9 mouse cellular contexts compared by ENCODE assay signal in genomic region chr10:83294746-83295145, GRCm38 (mm10). TPM values are rescaled to one million over a fixed set of nuclear protein-coding genes. Genes with fewer than 3 reads are reported as not detected.
DNase-seq lines count a peak whose midpoint lies in the region; ATAC-seq and TF ChIP-seq lines count a peak whose summit lies in the region.
"Had no signal": no experiment of that assay in that cellular context is flagged by ENCODE, and none has a peak within 500 bp of the region (broad histone marks: within the 10 kb centered on the region; RNA-seq: fewer than 3 reads in every experiment).

No protein-coding gene starts in this region.

- no peak overlapping the region for H3K4me2 ChIP-seq in forebrain, embryonic 14.5 days (ENCODE audit: low read length)
- H3K4me2 ChIP-seq in forebrain, embryonic 11.5 days (ENCODE audit: low read depth, low read length, severe bottlenecking) = no peak overlapping the region

- H3K36me3 ChIP-seq in forebrain, embryonic 14.5 days (ENCODE audit: control insufficient read depth, insufficient read depth, low read length) = no peaks in the 10 kb centered on the region
- no peaks in the 10 kb centered on the region for H3K36me3 ChIP-seq in forebrain, embryonic 11.5 days (ENCODE audit: control insufficient read depth, insufficient read depth, low read length)
- peaks cover 0 to 5% of the 10 kb centered on the region in 2 experiments; a peak in 2 of 4 replicates for H3K36me3 ChIP-seq in MEL (ENCODE audit: control insufficient read depth in 1 of 2, insufficient read depth in 2 of 2, low read length in 2 of 2)

- no peak overlapping the region for H3K4me3 ChIP-seq in forebrain, embryonic 14.5 days (ENCODE audit: low read depth, low read length)
- no peak overlapping the region for H3K4me3 ChIP-seq in forebrain, embryonic 11.5 days (ENCODE audit: low read depth, low read length)
- no peak overlapping the region for H3K4me3 ChIP-seq in left cerebral cortex, adult 2 months
- no peak overlapping the region for H3K4me3 ChIP-seq in MEL (ENCODE audit: control insufficient read depth in 1 of 2, insufficient read depth in 1 of 2, low read depth in 2 of 2, low read length in 2 of 2)

- TF ChIP-seq EP300 in MEL (IDR thresholded peaks at IDR 0.05; ENCODE audit: low read depth in 1 of 2, low read length in 2 of 2) = no peak

- TF ChIP-seq POLR2A in MEL (IDR thresholded peaks at IDR 0.05; ENCODE audit: control insufficient read depth in 1 of 2, insufficient read depth in 1 of 2, low read depth in 1 of 2, low read length in 2 of 2, poor library complexity in 1 of 2) = no peak

- peak; percentile 75 for DNase-seq in forebrain, embryonic 14.5 days (ENCODE audit: low spot score)
- no peak for DNase-seq in forebrain, embryonic 11.5 days (ENCODE audit: low spot score)
- peak in 1 of 2 experiments; percentile 31 for DNase-seq in left cerebral cortex, adult 2 months (ENCODE audit: extremely low spot score in 1 of 2, low spot score in 2 of 2)
- DNase-seq in left cerebral cortex, adult 9 months (ENCODE audit: low spot score in 2 of 2) = no peak
- no peak for DNase-seq in MEL (ENCODE audit: low read depth, low spot score)
- DNase-seq in kidney, postnatal 4 days = peak; percentile 38 to 40
- DNase-seq in yolk sac, embryonic 10.5 days (ENCODE audit: low spot score) = no peak

- 26% methylated on average over 9 of the region's 9 CpGs for WGBS in forebrain, embryonic 14.5 days
- WGBS in forebrain, embryonic 11.5 days = 45% methylated on average over 9 of the region's 9 CpGs

- no peaks in the 10 kb centered on the region for H3K27me3 ChIP-seq in forebrain, embryonic 14.5 days (replicated peaks; ENCODE audit: control insufficient read depth, insufficient read depth, low read length)
- H3K27me3 ChIP-seq in forebrain, embryonic 11.5 days (ENCODE audit: control insufficient read depth, insufficient read depth, low read length) = no peaks in the 10 kb centered on the region
- no peaks in the 10 kb centered on the region for H3K27me3 ChIP-seq in MEL (ENCODE audit: control insufficient read depth in 1 of 2, insufficient read depth in 2 of 2, low read length in 2 of 2)

- intact Hi-C loops in left cerebral cortex, adult 2 months (cut with DNase I) = loop anchor here (2.0 to 5.0 kb wide), 3 partner anchors 386 to 627 kb away; no protein-coding TSS in a partner anchor

- peak; percentile 69 for TF ChIP-seq CTCF in left cerebral cortex, adult 2 months (IDR thresholded peaks at IDR 0.05)
- TF ChIP-seq CTCF in MEL (IDR thresholded peaks at IDR 0.05 in 2 of 3, conservative IDR thresholded peaks at IDR 0.05 in 1 of 3; ENCODE audit: control insufficient read depth in 1 of 3, insufficient read depth in 1 of 3, low read depth in 2 of 3, low read length in 3 of 3, poor library complexity in 1 of 3, severe bottlenecking in 1 of 3) = peak in 2 of 3 experiments; percentile 27 to 28; a peak in 3 of 6 replicates

- H3K79me2 ChIP-seq in MEL (ENCODE audit: control insufficient read depth, insufficient read depth, low read length, poor library complexity) = no peaks in the 10 kb centered on the region

- H3K9me3 ChIP-seq in forebrain, embryonic 14.5 days (replicated peaks; ENCODE audit: control insufficient read depth, low read length) = no peaks in the 10 kb centered on the region
- H3K9me3 ChIP-seq in forebrain, embryonic 11.5 days (ENCODE audit: control insufficient read depth, low read length) = no peaks in the 10 kb centered on the region
- no peaks in the 10 kb centered on the region for H3K9me3 ChIP-seq in MEL (replicated peaks; ENCODE audit: insufficient read depth, low read length)

- peak; percentile 42 for TF ChIP-seq RAD21 in MEL (IDR thresholded peaks at IDR 0.05; ENCODE audit: low read depth, low read length)

- H3K27ac ChIP-seq in forebrain, embryonic 14.5 days (ENCODE audit: low read depth, low read length) = no peak overlapping the region
- H3K27ac ChIP-seq in forebrain, embryonic 11.5 days (ENCODE audit: low read depth, low read length) = no peak overlapping the region
- no peak overlapping the region for H3K27ac ChIP-seq in left cerebral cortex, adult 2 months
- no peak overlapping the region for H3K27ac ChIP-seq in MEL (ENCODE audit: control insufficient read depth, low read depth, low read length)

- no peak overlapping the region for H3K9ac ChIP-seq in forebrain, embryonic 14.5 days (ENCODE audit: low read length)
- no peak overlapping the region for H3K9ac ChIP-seq in forebrain, embryonic 11.5 days (ENCODE audit: low read length)
- no peak overlapping the region for H3K9ac ChIP-seq in MEL (ENCODE audit: control insufficient read depth, low read depth, low read length, poor library complexity, severe bottlenecking)

- H3K4me1 ChIP-seq in forebrain, embryonic 14.5 days (ENCODE audit: control insufficient read depth, insufficient read depth, low read length) = no peaks in the 10 kb centered on the region
- no peaks in the 10 kb centered on the region for H3K4me1 ChIP-seq in forebrain, embryonic 11.5 days (replicated peaks; ENCODE audit: control insufficient read depth, insufficient read depth, low read length)
- peaks cover 0 to 3% of the 10 kb centered on the region in 2 experiments; a peak in 1 of 4 replicates for H3K4me1 ChIP-seq in MEL (ENCODE audit: control insufficient read depth in 1 of 2, insufficient read depth in 2 of 2, low read length in 2 of 2)

- ATAC-seq in forebrain, embryonic 14.5 days = no peak
- no peak for ATAC-seq in forebrain, embryonic 11.5 days (replicated peaks; ENCODE audit: low FRiP score)
- ATAC-seq in megakaryocyte progenitor cell, adult 5-6 weeks (replicated peaks; ENCODE audit: poor library complexity) = no peak

TF ChIP-seq in MEL, 35 proteins besides CTCF, POLR2A, EP300 and RAD21:
- no peak for TF ChIP-seq USF1 (IDR thresholded peaks at IDR 0.05; ENCODE audit: low read depth, low read length)
- TF ChIP-seq CHD2 (IDR thresholded peaks at IDR 0.05; ENCODE audit: low read length) = no peak
- TF ChIP-seq MAX (IDR thresholded peaks at IDR 0.05; ENCODE audit: low read length) = no peak
- no peak for TF ChIP-seq TAL1 (IDR thresholded peaks at IDR 0.05; ENCODE audit: low read length)
- no peak for TF ChIP-seq UBTF (IDR thresholded peaks at IDR 0.05; ENCODE audit: borderline replicate concordance, insufficient read depth, low read depth, low read length)
- TF ChIP-seq HCFC1 (IDR thresholded peaks at IDR 0.05; ENCODE audit: low read depth, low read length) = no peak
- peak; percentile 16; the same call in 1 of the 2 replicates for TF ChIP-seq ZC3H11A (IDR thresholded peaks at IDR 0.05; ENCODE audit: low read depth, low read length)
- TF ChIP-seq SMC3 (IDR thresholded peaks at IDR 0.05; ENCODE audit: low read depth, low read length) = peak; percentile 36

RNA-seq across cellular contexts. Expression of gene Slc41a2, which starts 42.9 kb away (rescaled TPM):
- polyA plus RNA-seq in forebrain, embryonic 14.5 days (2014; fragmentation: Nextera tagmentation; extraction: Ambion mirVana) = 3.6 and 5.3 TPM in 2 replicates
- polyA plus RNA-seq in forebrain, embryonic 11.5 days (2014; fragmentation: Nextera tagmentation; extraction: Ambion mirVana) = 0.56 and 1.2 TPM in 2 replicates
- 10 to 100 TPM; 26.3 to 26.8 TPM for total RNA-seq in left cerebral cortex, adult 2 months (2021)
- not detected in 2 replicates for total RNA-seq in MEL (2012; rRNA removed)
- polyA plus RNA-seq in MEL (2012; ENCODE audit: insufficient read depth in 1 of 2, insufficient read length in 2 of 2, low read depth in 1 of 2, low replicate concordance in 2 of 2, missing spikeins in 1 of 2) = not detected
- 0.05 and 0.15 TPM in 2 replicates for total RNA-seq in megakaryocyte progenitor cell, adult 5-6 weeks (2015)
- 0.27 and 1.2 TPM in 2 replicates for total RNA-seq in megakaryocyte progenitor cell, adult 5-6 weeks (2017)
- polyA plus RNA-seq: liver, embryonic 16.5 days had no signal

Comparison
In these comparisons a context has a peak if more than half of its experiments do, and no peak if none do; other contexts are left out.
1. DNase-seq: peak in forebrain, embryonic 14.5 days (single experiment) and kidney, postnatal 4 days (2 of 2); none in forebrain, embryonic 11.5 days (single experiment), left cerebral cortex, adult 9 months (0 of 2), MEL (single experiment) and yolk sac, embryonic 10.5 days (single experiment).
2. RNA of gene Slc41a2, which starts 42.9 kb away (total RNA-seq): 26.3 to 26.8 TPM in left cerebral cortex, adult 2 months; 0.05 to 1.2 TPM in megakaryocyte progenitor cell, adult 5-6 weeks and not detected in MEL; every median in the first group is over 10 times any median in the second.